Mouse (Mus musculus) kidney, embryonic 16.5 days (tissue): ENCODE results near the gene Ephx1. TPM values are rescaled to one million over a fixed set of nuclear protein-coding genes. Genes with fewer than 3 reads are reported as not detected.

Source experiments
- ATAC-seq: fragments of 200-750 bp; cut with Nextera tagmentation; 2 replicates; pipeline ENCODE4 v1.8.0; 2017; ENCODE audit warnings: moderate TSS enrichment; ENCODE audit not compliant: low FRiP score, low TSS enrichment
- H3K27ac ChIP-seq: fragments of 300-500 bp; sonication (generic); 2 replicates; pipeline ENCODE4 v1.5.1; 2014; ENCODE audit warnings: low read length
- H3K27me3 ChIP-seq: fragments of 300-500 bp; sonication (generic); 2 replicates; pipeline ENCODE4 v1.6.1; 2014; ENCODE audit warnings: low read length, control low read depth, mixed read lengths; ENCODE audit not compliant: insufficient read depth
- H3K36me3 ChIP-seq: fragments of 300-500 bp; sonication (generic); 2 replicates; pipeline ENCODE4 v1.6.1; 2014; ENCODE audit warnings: low read length, control low read depth, mixed read lengths; ENCODE audit not compliant: insufficient read depth
- H3K4me1 ChIP-seq: fragments of 300-500 bp; sonication (generic); 2 replicates; pipeline ENCODE4 v1.6.1; 2014; ENCODE audit warnings: low read length, control low read depth, mixed read lengths; ENCODE audit not compliant: insufficient read depth
- H3K4me2 ChIP-seq: fragments of 300-500 bp; sonication (generic); replicated peaks from 2 replicates; pipeline ENCODE4 v1.6.1; 2014; ENCODE audit warnings: low read depth, low read length
- H3K4me3 ChIP-seq: fragments of 300-500 bp; sonication (generic); 2 replicates; pipeline ENCODE4 v1.5.1; 2014; ENCODE audit warnings: mild to moderate bottlenecking, low read length
- H3K9ac ChIP-seq: fragments of 300-500 bp; sonication (generic); replicated peaks from 2 replicates; pipeline ENCODE4 v1.6.1; 2014; ENCODE audit warnings: low read length
- H3K9me3 ChIP-seq: fragments of 300-500 bp; sonication (generic); 2 replicates; pipeline ENCODE4 v1.6.1; 2016; ENCODE audit warnings: low read length, control low read depth
- WGBS: fragments of 180-500 bp; shearing (Covaris S2); extraction: QIAGEN DNeasy Blood & Tissue Kit; methylation state at CpG from one replicate; pipeline ENCODE4 v1.1.7; 2014; 5-methylcytosine and 5-hydroxymethylcytosine counted together
- polyA plus RNA-seq: library from polyadenylated mRNA; unstranded; fragments of >200 nt; fragmentation: Nextera tagmentation; extraction: Ambion mirVana; gene quantifications from 2 replicates; pipeline ENCODE4 v1.2.1, GENCODE M21; 2015

The Ephx1 gene
- polyA plus RNA-seq, result 7.1 and 8.3 TPM in 2 replicates

GRCm38 (mm10) chr1:181020756-181021487, at the start of gene Ephx1:
TSS of gene Ephx1 (minus strand) at chr1:181020904.
- ATAC-seq, result no peak
- Histone ChIP-seq H3K27ac (no peak within 1 kb of the TSS), H3K27me3 (no peaks in the 10 kb centered on the region), H3K4me2 (no peak within 1 kb of the TSS), H3K36me3 (no peaks in the 10 kb centered on the region), H3K4me1 (peaks cover 20% of the 10 kb centered on the region), H3K9me3 (no peaks in the 10 kb centered on the region), H3K9ac (no peak within 1 kb of the TSS; the same call in 1 of the 2 replicates), H3K4me3 (no peak within 1 kb of the TSS)
- 38% methylated on average over 5 of the region's 5 CpGs for WGBS

GRCm38 (mm10) chr1:181069671-181070070, 49.0 kb upstream of the Ephx1 start:
- Histone ChIP-seq H3K9ac (no peak overlapping the region), H3K9me3 (no peaks in the 10 kb centered on the region), H3K4me3 (no peak overlapping the region), H3K27me3 (no peaks in the 10 kb centered on the region), H3K27ac (no peak overlapping the region), H3K36me3 (no peaks in the 10 kb centered on the region), H3K4me2 (no peak overlapping the region), H3K4me1 (no peaks in the 10 kb centered on the region)
- 66% methylated on average over 11 of the region's 11 CpGs for WGBS
- no peak for ATAC-seq

- ATAC-seq, result no peak
- H3K4me3 ChIP-seq, result no peak overlapping the region
- no peaks in the 10 kb centered on the region for H3K9me3 ChIP-seq
- H3K9ac ChIP-seq, result no peak overlapping the region
- H3K36me3 ChIP-seq, result no peaks in the 10 kb centered on the region
- no peak overlapping the region for H3K27ac ChIP-seq
- H3K4me2 ChIP-seq, result no peak overlapping the region
- no peaks in the 10 kb centered on the region for H3K27me3 ChIP-seq
- no peaks in the 10 kb centered on the region for H3K4me1 ChIP-seq
- 85% methylated on average over 1 of the region's 1 CpGs for WGBS
Measured at GRCm38 (mm10) chr1:181068344-181068743, 47.6 kb upstream of the Ephx1 start.

GRCm38 (mm10) chr1:181064648-181065047, 43.9 kb upstream of the Ephx1 start:
- Histone ChIP-seq H3K4me3 (no peak overlapping the region), H3K27me3 (no peaks in the 10 kb centered on the region), H3K27ac (no peak overlapping the region), H3K4me2 (no peak overlapping the region), H3K4me1 (no peaks in the 10 kb centered on the region), H3K9me3 (0 out of 2 replicates have a peak, but pooled peaks cover 4% of the 10 kb centered on the region), H3K36me3 (no peaks in the 10 kb centered on the region), H3K9ac (no peak overlapping the region)
- ATAC-seq, result no peak
- WGBS, result 69% methylated on average over 6 of the region's 6 CpGs

- H3K27ac ChIP-seq, result no peak overlapping the region
- 0 out of 2 replicates have a peak, but pooled peaks cover 4% of the 10 kb centered on the region for H3K9me3 ChIP-seq
- H3K36me3 ChIP-seq, result no peaks in the 10 kb centered on the region
- no peak overlapping the region for H3K9ac ChIP-seq
- no peak overlapping the region for H3K4me2 ChIP-seq
- no peak overlapping the region for H3K4me3 ChIP-seq
- no peaks in the 10 kb centered on the region for H3K4me1 ChIP-seq
- no peak for ATAC-seq
- H3K27me3 ChIP-seq, result no peaks in the 10 kb centered on the region
- WGBS, result 65% methylated on average over 2 of the region's 2 CpGs
Measured at GRCm38 (mm10) chr1:181063991-181064390, 43.3 kb upstream of the Ephx1 start.

GRCm38 (mm10) chr1:181061784-181062485, 41.2 kb upstream of the Ephx1 start:
- H3K27ac ChIP-seq, result no peak overlapping the region
- no peaks in the 10 kb centered on the region for H3K36me3 ChIP-seq
- H3K9ac ChIP-seq, result no peak overlapping the region
- no peaks in the 10 kb centered on the region for H3K27me3 ChIP-seq
- no peaks in the 10 kb centered on the region for H3K4me1 ChIP-seq
- no peak for ATAC-seq
- 0 out of 2 replicates have a peak, but pooled peaks cover 4% of the 10 kb centered on the region for H3K9me3 ChIP-seq
- no peak overlapping the region for H3K4me3 ChIP-seq
- no peak overlapping the region for H3K4me2 ChIP-seq
- 58% methylated on average over 3 of the region's 3 CpGs for WGBS

GRCm38 (mm10) chr1:181052898-181053297, 32.2 kb upstream of the Ephx1 start:
- Histone ChIP-seq H3K9me3 (no peaks in the 10 kb centered on the region), H3K36me3 (no peaks in the 10 kb centered on the region), H3K4me3 (no peak overlapping the region), H3K4me2 (no peak overlapping the region), H3K27ac (no peak overlapping the region), H3K4me1 (no peaks in the 10 kb centered on the region), H3K27me3 (no peaks in the 10 kb centered on the region), H3K9ac (no peak overlapping the region)
- no peak for ATAC-seq
- 81% methylated on average over 4 of the region's 4 CpGs for WGBS

- no peak within 1 kb of the TSS for H3K4me3 ChIP-seq
- H3K4me1 ChIP-seq, result no peaks in the 10 kb centered on the region
- no peak within 1 kb of the TSS for H3K9ac ChIP-seq
- no peak within 1 kb of the TSS for H3K4me2 ChIP-seq
- H3K27me3 ChIP-seq, result no peaks in the 10 kb centered on the region
- ATAC-seq, result no peak
- no peak within 1 kb of the TSS for H3K27ac ChIP-seq
- 80% methylated on average over 6 of the region's 6 CpGs for WGBS
- no peaks in the 10 kb centered on the region for H3K36me3 ChIP-seq
- no peaks in the 10 kb centered on the region for H3K9me3 ChIP-seq
Measured at GRCm38 (mm10) chr1:181050937-181051336, 30.2 kb upstream of the Ephx1 start, which contains the start of gene 9130409I23Rik. TSS of gene 9130409I23Rik (plus strand) at chr1:181051237.

GRCm38 (mm10) chr1:181049328-181049842, 28.7 kb upstream of the Ephx1 start:
- H3K9me3 ChIP-seq, result no peaks in the 10 kb centered on the region
- no peaks in the 10 kb centered on the region for H3K4me1 ChIP-seq
- no peaks in the 10 kb centered on the region for H3K27me3 ChIP-seq
- no peaks in the 10 kb centered on the region for H3K36me3 ChIP-seq
- no peak for ATAC-seq
- H3K4me3 ChIP-seq, result no peak overlapping the region
- H3K4me2 ChIP-seq, result no peak overlapping the region
- no peak overlapping the region for H3K9ac ChIP-seq
- H3K27ac ChIP-seq, result no peak overlapping the region

GRCm38 (mm10) chr1:181047520-181047919, 26.8 kb upstream of the Ephx1 start:
- H3K4me3 ChIP-seq, result no peak overlapping the region
- H3K36me3 ChIP-seq, result no peaks in the 10 kb centered on the region
- H3K9me3 ChIP-seq, result no peaks in the 10 kb centered on the region
- no peaks in the 10 kb centered on the region for H3K4me1 ChIP-seq
- 59% methylated on average over 1 of the region's 1 CpGs for WGBS
- H3K4me2 ChIP-seq, result no peak overlapping the region
- no peak for ATAC-seq
- H3K9ac ChIP-seq, result no peak overlapping the region
- H3K27me3 ChIP-seq, result no peaks in the 10 kb centered on the region
- H3K27ac ChIP-seq, result no peak overlapping the region
